Mouse (Mus musculus) left cerebral cortex, adult 9 months (tissue): ENCODE measurements around the gene Krt36.

Source experiments
- DNase-seq, 2 experiments: peaks; one replicate each; pipeline ENCODE4 v3.0.0; 2022; ENCODE audit warnings: low spot score in 2 of 2

Gene Krt36

GRCm38 (mm10) chr11:100105576-100106122 lies at the start of gene Krt36:
Krt36 (minus strand) TSS chr11:100105626.
- DNase-seq: no peak

- no peak for DNase-seq
These were observed 43.3 kb upstream of the Krt36 start, which contains the start of gene Krt19 for GRCm38 (mm10) chr11:100148615-100149330. Krt19 (minus strand) TSS chr11:100148665.

DNA sequence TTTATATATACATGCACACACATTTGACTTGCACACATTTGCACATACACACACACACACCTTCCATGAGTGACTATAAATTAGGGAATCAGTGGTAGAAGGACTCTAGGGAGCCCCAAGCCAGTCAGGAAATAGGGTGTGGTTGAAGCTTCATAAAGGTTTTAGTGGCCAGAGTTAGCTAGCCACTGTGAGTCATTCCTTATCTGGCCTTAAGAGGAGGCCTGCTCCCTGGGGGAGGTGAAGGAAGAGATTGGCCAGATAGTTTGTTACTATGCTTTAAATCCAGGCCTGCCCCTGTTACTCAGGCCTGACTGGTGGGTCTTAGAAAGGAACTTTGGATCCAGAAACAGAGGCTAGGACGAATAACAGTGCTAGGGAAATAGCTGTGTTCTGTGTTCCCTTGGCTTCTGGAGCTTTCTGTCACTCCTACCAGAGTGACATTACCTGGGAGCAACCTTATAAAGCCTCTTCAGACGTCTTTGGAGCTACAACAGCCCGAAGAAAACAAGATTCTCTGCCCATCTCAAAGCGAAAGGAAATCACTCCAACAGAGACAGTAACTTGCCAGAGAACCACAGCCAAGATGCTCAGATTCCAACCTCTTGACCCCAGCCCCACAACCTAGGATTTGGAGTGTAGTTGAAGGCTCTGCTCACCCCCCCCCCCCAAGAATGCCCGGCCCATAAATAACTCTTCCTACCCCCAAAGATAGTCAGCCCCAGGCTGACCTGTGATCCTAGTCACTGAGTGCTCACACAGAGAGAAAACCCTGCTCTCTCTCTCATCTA lies 42.3 kb upstream of the Krt36 start:
- DNase-seq: no peak

- no peak for DNase-seq
These were observed 40.6 kb upstream of the Krt36 start for GRCm38 (mm10) chr11:100145858-100146560.

GRCm38 (mm10) chr11:100145104-100145503 lies 39.7 kb upstream of the Krt36 start:
- no peak for DNase-seq

DNA sequence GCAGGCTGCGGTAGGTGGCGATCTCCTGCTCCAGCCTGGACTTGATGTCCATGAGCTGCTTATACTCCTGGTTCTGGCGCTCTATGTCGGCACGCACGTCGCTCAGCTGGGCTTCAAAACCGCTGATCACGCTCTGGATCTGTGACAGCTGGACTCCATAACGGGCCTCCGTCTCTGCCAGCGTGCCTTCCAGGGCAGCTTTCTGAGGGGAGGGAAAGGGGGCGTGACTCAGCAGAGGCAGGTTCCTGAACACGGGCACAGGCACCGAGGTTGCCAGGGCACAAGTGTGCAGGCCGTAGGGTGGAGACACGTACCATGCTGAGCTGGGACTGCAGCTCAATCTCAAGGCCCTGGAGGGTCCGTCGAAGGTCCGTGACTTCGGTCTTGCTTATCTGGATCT lies 35.5 kb upstream of the Krt36 start:
- no peak for DNase-seq

DNA sequence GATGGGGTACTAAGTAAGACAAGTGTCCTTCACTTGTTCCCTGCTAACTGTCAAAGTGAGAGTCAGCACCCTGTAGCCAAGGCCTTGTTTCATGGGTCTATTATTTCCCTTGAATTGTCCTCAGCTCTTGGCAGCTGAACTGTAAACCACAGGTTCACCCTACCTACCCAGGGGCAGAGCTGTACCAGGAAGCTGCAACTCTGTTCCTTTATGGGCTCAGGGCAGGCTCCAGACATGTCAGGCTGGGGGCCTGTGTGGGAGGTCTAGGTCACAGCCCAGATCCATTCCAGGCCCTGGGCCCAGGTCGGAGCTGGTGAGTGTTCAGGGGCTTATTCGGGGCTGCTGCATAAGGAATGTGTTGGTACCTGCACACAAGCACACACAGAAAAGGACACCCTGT lies 34.0 kb upstream of the Krt36 start:
- DNase-seq: no peak

- no peak for DNase-seq
These were observed 33.4 kb upstream of the Krt36 start for GRCm38 (mm10) chr11:100138809-100139208.

DNA sequence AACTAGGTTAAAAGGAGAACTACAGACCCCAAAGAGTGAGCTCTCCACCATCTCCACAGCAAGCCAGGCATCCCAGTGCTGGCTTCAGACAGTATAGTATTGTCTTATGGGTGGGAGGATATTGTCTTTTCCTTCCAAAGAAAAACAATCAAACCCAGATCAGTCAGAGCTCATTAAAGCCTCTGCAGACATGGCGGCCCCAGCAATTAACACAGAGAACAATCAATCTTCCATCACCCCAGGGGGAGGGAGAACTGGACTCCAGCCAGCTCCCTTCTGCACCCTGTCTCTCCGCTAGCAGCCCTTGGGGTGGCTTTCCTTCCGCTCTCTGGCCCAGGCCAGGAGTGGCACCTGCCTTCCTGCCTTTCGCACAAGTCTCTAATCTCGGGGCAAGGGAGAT lies 32.3 kb upstream of the Krt36 start:
- DNase-seq: no peak

DNA sequence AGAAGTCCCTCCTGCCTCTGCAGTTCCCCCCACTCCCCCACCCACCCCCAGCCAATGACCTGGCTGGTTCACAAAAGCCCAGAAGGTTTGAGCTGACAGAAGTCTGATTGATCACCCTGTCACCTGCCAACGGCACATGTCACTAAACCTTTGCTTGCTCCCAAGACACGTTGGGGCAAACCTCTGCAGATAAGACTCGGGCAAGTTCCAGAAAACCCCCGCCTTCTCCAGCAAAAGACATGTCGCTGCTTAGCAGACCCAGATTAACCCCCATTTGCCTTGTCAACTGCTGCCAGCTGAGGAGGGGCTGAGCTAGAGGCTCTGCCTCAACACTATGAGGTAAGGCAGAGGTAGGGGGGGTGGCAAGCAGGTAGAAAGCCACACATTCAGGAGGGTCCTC lies 31.1 kb upstream of the Krt36 start:
- no peak for DNase-seq

GRCm38 (mm10) chr11:100135731-100136130 lies 30.3 kb upstream of the Krt36 start, which contains the start of gene Krt15:
Krt15 (minus strand) TSS chr11:100135928.
- DNase-seq: no peak

DNA sequence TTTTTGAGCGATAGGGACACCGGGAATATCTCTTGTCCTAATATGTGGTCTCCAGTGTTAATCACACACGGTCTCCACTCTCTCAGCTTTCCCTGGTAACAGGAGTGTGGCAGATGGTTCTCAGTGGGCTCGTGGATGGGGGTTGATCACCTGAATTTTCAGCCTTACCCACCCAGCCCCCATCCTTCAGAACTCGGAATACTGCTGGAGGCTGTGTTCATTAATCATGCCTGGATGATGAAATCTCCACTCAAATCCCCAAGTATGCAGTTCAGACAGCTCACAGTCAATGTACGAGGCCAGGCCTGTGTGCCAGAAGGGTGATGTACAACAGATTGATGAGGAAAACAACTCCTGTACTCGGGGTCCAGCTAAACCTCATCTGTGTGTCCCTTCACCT lies 19.5 kb upstream of the Krt36 start:
- no peak for DNase-seq

- no peak for DNase-seq
These were observed 16.0 kb upstream of the Krt36 start, which contains the start of gene Krt13 for GRCm38 (mm10) chr11:100121466-100121865. Krt13 (minus strand) TSS chr11:100121566.

DNA sequence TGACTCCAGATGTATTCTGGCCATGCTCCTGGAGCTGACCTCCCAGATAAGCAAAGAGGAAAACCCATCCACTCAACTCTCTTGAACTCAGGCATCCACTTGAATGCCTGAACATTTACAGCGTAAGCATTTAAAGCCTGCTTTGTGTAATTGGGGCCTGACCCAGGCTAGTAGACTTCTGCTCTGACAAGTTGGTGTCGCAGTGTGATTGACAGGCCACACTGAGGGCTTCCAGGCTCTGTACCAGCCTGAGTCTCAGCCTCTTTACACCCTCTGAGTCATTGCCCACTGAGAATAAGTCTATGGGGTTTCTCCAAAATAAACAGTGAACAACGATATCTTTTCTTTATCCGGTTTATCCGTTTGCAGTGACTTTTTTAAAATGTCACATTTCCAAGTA lies 14.9 kb upstream of the Krt36 start:
- DNase-seq: no peak

GRCm38 (mm10) chr11:100113742-100114029 lies 8.3 kb upstream of the Krt36 start:
- DNase-seq: no peak

GRCm38 (mm10) chr11:100112935-100113741 lies 7.7 kb upstream of the Krt36 start:
- DNase-seq: no peak

- DNase-seq: no peak
These were observed 2.6 kb downstream of the Krt36 start for GRCm38 (mm10) chr11:100102693-100103429.

DNA sequence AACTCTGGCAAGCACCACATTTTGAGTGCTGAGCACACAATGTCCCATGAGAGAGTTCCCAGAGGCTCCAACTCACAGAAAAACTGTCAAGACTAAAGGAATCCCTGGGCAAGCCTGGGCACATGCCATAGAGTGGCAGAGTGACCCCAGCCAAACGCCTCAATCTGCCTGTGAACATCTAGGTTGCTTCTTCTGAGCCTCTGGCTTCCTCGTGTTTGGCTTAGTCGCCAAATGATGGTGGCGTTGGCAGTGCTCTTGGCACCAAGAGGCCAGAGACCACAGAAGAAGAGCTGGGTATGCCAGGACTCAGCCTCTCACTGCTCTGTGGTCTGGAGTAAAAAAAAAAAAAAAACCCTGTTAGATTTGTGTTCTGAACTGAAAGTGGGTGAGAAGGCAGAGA lies 5.0 kb downstream of the Krt36 start:
- DNase-seq: no peak

- DNase-seq: no peak
These were observed 7.6 kb downstream of the Krt36 start for GRCm38 (mm10) chr11:100097819-100098218.

GRCm38 (mm10) chr11:100096141-100096540 lies 9.3 kb downstream of the Krt36 start, which contains the start of gene Krt35:
Krt35 (minus strand) TSS chr11:100096241.
- DNase-seq: no peak
